Mouse (Mus musculus) heart, postnatal 10 days (tissue): ENCODE measurements around the gene Ssu72. TPM values are rescaled to one million over a fixed set of nuclear protein-coding genes. Genes with fewer than 3 reads are reported as not detected.

Source experiments
- DNase-seq, 2 experiments: peaks; one replicate each; pipeline ENCODE4 v3.0.0; 2021
- intact Hi-C: fragments of 180-260 bp; cut with DNase I; formaldehyde crosslinking; loops from one replicate; pipeline ENCODE4 v1.15.1; 2025
- total RNA-seq, 2 experiments: library from RNA; stranded (reverse); gene quantifications; 2 replicates each; pipeline ENCODE4 v1.2.3; 2021

Gene Ssu72
- total RNA-seq, 2 experiments from 2014 or later = 58.3 to 59.2 TPM

DNA sequence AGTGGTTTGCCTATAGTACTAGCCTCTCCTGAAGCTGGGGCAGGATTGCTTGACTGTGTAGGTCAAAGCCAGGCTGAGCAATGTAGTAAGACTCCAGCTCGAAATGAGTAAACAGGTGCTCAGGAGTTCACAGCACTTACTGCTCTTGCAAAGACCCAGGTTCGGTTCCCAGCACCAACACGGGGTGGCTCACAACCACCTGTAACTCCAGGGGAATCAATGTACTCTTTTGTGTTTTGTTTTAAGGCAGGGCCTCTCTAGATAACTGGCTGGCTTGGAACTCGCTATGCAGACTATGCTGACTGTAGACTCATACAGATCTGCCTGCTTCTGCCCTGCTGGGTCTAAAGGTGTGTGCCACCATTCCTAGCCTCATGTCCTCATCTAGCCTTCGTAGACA, 38.1 kb downstream of the Ssu72 start:
- intact Hi-C loops = loop anchor here (2.0 kb wide), 1 partner anchor 20 kb away; no protein-coding TSS in a partner anchor
- no peak for DNase-seq

DNA sequence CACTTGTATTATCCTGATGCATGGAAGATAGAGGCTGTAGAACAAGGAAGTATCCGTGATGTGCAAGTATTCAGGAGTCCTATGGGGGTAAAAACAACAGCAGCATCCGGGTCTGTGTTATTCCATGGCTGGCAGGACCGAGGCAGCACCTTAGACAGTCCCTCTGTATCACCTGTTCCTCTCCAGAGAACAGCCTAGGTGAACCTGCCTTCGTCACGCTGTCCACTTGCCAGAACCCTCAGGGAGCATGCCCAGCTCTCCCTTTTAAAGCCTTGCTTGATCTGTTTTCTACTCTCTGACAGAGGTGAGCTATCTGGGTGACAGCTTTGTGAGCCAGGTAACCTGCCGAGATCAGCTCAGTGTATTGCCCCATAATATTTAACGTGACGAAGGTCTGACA, 39.9 kb downstream of the Ssu72 start:
- intact Hi-C loops = no loop called here
- no peak for DNase-seq

DNA sequence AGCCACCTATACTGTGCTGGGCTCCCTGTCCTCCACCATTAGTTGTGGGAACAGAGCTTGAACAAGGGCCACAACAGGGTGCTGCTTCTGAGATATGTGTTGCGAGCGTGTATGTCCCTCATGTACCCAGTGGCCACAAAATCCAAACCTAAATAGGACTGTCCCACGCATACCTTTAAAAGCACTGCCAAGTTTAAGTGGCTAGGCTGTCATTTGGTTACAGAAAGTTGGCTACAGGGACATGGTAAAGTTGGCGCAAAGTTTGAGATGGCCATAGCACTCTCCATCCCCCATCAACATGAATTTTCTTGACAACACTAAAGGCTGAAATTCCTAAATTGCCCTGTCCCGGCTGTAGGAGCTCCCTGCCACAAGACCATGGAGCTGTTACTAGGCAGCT, 40.5 kb downstream of the Ssu72 start:
- DNase-seq = no peak
- intact Hi-C loops = no loop called here

DNA sequence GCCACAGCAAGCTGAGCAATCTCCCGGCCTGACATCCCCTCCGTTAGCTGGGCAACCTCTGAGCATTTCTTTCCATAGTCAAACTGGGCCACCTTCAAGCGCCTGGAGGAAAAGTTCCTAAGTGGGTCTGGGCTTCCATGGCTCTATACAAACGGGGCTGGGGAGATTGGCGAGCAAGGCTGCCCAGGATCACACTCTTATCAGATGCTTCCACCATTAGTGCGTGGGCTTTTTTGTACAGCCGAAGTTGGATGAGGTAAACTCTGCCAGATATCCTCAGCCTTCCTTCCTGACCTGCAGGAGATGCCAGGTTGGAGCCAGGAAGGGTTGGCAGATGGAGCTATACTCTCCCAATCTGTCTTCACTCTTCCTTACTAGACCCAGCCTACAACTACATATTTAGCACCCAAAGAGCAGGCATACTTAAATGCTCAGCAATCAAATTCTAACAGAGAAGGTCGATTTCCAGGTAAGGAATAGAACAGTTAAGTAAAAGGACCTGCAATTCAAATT, 41.5 kb downstream of the Ssu72 start:
- intact Hi-C loops = no loop called here

DNA sequence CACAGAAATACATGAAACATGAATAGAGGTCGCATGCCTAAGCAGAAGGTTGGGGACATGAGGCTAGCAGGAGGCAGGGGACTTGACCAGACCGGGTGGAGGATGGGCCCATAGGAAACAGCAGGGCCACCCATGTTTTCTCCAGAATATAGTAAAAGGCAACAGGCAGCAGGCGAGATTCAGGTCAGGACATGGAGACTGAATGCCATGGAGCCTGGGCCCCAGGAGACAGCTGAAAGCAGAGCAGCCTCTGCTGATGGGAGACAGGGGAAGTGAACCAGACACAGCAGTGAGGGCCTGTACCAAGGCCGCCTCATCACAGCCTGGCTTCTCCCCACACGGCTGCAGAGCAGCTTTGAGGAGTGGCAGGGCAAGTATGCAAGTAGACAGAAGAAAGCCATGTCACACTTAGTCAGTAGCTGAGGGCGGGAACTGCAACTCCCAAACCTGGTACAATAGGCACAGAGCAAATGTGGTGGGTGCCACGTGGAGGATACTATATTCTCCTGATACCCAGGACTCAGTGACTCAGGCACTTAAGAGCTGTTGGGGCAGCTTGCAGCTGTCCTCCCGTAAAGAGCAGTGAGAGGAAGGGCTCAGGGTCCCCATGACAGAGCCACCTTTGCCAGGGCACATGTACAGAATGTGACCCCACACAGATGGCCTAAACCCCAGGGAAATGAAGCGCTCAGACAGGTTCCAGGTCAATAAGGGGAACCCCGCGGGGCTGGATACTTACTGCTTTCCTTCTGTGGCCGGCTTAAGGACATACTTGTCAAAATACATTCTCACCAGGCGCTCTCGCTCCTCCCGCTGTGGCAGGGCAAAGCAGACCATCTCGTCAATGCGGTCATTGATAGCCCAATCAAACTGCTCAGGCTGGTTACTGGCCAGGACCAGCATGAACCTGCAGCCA, 42.2 kb downstream of the Ssu72 start:
- DNase-seq = no peak
- intact Hi-C loops = no loop called here

More for the DNA sequence above, 41.5 kb downstream of the Ssu72 start:
- DNase-seq = no peak

DNA sequence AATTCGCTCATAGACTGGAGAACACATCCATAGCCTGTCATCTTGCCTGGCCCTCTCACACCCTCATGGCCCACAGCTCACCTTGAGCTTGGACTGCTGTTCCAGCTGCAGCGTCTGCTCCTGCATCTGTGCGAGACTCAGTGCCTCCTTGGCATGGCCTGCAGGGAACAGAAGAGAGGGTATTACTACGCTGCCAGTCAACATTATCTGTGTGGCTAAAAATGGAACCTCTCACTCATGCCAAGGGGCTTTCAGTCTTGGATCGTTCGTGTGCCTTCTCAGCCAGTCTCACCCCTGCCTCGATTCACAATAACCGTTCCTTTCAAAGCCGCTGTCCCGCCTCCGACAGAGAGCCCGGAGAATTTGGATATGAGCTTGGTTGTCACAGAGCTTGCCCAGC, 52.4 kb downstream of the Ssu72 start:
- peak; percentile 43 to 58 for DNase-seq
- intact Hi-C loops = no loop called here

DNA sequence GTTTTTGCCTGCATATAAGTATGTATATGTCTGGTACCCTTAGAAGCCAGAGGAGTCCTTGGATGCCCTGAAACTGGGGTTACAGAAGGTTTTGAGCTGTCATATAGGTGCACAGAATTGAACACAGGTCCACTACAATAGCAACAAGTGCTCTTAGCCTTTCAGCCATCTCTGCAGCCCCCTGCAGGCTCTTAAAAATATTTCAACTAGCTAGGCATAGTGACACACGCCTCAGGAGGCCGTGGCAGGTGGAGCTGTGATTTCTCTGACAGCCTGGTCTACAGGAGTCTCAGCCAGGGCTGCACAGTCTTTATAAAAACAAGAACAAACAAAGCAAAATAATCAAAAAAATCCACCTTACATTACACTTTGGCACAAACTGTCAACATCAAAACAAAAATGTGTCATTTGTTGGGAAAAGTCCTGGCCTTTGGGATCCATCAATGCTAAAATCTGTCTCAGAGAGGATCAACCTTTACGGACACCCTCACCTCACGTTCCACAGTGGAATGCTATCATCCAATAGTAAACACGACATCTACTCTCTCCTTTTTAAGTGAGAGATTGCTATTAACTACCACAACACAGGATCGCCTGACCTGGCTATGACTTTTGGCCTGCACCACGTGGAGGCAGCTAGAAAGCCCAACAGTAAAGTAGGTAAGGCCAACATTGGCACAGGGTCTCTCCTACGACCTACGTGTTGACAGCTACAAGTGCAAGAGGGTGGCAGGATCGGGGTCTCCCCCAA, 55.4 kb downstream of the Ssu72 start:
- intact Hi-C loops = no loop called here
- peak; percentile 48 to 55 for DNase-seq

DNA sequence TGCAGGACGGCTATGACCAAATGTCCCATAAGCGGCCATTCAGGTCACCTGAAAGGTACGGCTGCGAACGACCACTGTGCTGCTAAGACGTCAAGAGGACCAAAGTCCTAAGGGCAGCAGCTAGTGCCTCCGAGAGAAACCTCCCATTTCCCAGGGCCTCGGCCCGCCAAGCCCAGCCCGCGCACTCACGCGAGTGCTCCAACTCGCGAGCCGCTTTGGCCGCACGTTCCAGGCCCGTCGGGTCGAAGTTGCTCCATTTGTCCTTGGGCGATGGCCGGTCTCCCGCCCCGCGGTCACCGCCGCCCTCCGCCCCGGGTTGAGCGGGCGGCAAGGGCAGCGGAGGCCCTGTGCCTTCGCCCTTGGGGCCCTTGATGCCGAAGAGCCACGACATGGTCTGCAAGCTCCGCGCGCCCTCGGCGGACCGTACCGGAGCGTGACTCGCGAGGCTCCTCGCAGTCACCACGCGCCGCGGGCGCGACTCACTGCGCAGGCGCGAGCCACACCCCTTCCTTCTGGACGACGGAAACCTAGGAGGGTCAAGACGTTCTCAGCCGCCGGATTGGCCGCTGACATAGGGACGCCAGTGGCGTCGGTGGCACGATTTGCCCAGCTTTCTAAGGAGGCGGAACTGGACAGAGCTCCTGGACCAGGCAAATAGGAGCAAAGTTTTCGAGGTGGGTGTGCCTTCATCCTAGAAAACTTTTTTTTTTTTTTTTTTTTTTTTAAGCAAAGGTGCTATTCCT, 56.2 kb downstream of the Ssu72 start, which contains the start of gene Atad3a:
Gene Atad3a, minus strand, starts transcription at position 481 of the 743 bp plus-strand sequence.
- intact Hi-C loops = no loop called here
- DNase-seq = peak; percentile 98

DNA sequence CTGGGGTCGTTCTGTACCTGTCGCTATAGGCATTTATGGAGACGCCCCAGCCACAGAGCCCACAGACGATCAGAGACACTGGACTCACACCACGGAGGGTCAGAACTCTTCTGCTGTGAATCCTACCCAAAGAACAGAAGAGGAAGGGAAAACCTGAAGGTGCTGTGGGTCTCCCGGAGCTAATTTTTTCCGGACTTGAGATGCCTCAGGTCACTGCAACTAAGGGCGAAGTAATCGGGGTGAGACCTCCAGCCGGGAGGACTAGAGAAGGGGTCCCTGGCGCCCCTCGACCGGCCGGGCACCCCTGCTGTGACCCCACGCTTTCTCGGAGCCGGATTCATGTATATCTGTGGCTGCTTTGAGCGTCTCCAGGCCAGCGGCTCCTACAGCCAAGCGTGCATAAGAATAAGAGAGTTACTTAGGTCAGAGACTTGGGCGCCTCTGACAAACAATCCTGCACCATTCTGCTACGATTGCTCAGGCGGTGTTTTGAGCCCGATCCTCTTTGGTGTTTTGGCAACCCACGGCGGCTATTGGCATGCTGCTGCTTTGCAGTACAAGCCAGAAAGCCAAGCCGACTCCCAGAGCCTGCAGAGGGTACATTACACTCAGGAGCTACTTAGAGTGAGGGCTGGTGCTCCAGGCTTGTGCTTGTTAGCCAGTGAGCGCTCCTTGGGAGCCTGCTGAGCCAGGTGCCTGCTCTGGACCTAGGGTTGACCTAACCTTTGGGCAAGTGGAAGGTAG, 56.9 kb downstream of the Ssu72 start:
- intact Hi-C loops = no loop called here
- peak in 1 of 2 experiments; percentile 31 for DNase-seq

DNA sequence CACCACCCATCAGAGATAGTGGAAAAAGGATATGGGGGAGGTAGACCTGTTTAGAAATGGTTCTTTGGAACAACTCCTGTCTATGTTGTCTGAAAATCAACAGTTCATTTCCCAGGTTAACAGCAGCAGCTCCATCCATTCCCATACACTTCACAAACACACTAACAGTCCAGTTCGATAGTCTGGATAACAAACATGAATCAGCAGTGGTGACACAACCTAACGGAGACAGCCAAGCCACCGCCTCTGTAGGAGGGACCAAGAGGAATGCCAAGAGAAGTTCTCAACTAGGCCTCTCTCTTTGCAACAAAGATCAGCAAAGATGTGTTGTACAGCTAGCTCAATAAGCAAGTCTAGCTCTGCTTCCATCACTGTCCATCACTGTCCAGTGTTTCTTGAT, 57.8 kb downstream of the Ssu72 start:
- intact Hi-C loops = no loop called here
- DNase-seq = no peak

DNA sequence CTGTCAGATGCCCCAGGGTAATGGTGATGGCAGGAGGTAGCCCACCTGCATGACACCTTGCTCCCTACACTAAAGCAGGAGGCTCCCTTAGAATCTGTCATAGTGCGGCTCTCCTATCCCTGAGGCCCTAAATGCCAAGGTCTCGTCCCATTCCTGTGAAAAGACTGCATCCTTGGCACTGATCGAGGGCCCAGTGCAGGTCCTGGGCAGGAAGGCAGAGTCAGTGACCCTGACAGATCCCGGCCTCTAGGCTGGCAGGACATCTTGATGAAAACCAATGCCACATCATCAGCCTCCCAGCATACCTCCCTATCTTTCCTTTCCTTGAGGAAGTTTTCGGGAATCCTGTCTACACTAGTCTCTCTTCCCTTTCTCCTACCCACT, 64.9 kb downstream of the Ssu72 start:
- no peak for DNase-seq
- intact Hi-C loops = loop anchor here (1.0 kb wide), 1 partner anchor 15 kb away; no protein-coding TSS in a partner anchor

DNA sequence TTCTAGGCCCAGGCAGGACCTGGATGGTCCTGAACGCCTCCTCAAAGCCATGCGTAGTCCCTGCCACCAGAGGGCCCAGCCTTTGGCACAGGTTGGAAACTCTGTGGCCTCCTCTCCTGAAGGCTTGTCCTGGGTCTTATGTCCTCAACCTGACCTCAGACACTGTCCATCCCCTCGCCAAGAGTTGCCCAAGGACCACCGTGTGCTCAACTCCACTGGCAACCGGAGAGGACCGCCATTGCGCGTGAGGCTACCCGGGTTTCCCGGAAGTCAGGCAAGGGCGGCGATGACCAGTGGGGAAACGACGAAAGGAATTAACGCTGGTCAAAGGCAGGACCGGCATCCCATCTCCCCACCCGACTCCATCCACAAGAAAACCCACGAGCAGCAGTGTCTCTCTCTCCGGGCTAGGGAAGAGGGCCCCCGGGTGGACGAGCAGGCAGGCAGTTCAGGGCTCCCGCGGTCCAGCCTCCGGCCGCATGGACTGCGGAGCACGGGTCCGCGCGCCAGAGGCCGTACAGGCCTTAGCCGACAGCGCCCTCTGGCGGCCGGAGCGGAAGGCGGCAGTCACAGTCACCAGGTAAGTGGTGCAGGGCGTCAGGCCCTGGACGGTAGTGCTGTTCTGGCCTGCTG, 65.4 kb downstream of the Ssu72 start:
- DNase-seq = peak; percentile 93 to 94
- intact Hi-C loops = loop anchor here (1.0 to 10.0 kb wide), 3 partner anchors 14 to 285 kb away; no protein-coding TSS in a partner anchor

DNA sequence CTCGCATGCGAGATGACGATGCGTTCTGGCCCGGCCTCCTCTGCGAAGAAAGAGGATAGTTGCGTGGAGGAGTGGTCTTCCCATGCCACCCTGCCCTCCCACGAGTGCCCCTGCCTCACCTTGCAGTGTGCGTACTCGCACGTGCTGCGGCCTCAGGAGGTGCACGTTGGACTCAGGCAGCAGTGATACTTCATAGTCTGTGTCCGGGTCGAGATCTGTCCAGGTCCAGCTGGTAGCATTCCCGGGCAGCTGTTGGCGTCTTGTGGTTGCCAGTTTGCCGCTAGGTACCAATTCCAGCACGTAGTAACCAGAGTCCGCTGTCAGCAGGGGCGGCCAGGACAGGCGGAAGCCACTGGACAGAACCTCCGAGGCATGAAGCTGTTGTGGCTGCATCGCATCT, 66.0 kb downstream of the Ssu72 start:
- no peak for DNase-seq

DNA sequence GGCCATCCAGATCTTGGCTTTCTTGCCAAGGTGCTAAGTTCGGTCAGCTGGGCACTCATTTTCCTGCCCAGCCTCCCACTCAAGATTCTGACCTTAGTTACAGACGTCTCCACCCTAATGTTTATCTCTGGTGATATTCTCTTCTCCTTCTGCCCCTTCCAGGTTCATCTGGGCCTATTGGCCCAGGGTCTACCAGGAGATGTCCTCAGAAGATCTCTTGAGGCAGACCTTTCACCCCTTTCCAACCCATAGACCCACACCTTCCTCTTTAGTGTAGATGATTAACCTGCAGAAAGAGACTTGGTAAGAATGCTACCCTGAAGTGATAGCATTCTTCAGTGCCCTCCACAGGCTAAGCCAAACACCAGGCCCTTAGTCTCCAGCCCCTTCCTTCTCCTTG, 67.1 kb downstream of the Ssu72 start:
- intact Hi-C loops = loop anchor here (10.0 kb wide), 1 partner anchor 287 kb away; no protein-coding TSS in a partner anchor
- no peak for DNase-seq

More for the DNA sequence above, 66.0 kb downstream of the Ssu72 start:
- intact Hi-C loops = loop anchor here (1.0 to 10.0 kb wide), 2 partner anchors 49 to 286 kb away; no protein-coding TSS in a partner anchor

DNA sequence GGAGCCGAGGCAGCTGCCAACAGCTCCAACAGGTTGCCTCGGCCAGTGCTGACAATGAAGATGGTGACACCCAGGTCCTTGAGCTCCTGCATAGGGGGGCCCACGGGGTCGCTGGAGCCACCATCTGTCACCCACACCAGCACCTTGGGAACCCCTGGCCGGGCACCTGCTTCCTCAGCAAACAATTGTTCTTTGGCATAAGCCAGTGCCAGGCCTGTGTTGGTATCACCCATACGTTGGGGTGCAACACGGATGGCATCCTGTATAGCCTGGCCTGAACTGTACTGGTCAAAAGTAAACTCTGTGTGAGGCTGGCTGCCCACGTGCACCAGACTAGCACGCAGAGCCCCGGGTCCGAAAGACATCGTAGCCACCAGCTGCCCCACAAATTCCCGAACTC, 68.2 kb downstream of the Ssu72 start:
- DNase-seq = no peak
- intact Hi-C loops = loop anchor here (10.0 kb wide), 1 partner anchor 288 kb away; no protein-coding TSS in a partner anchor

DNA sequence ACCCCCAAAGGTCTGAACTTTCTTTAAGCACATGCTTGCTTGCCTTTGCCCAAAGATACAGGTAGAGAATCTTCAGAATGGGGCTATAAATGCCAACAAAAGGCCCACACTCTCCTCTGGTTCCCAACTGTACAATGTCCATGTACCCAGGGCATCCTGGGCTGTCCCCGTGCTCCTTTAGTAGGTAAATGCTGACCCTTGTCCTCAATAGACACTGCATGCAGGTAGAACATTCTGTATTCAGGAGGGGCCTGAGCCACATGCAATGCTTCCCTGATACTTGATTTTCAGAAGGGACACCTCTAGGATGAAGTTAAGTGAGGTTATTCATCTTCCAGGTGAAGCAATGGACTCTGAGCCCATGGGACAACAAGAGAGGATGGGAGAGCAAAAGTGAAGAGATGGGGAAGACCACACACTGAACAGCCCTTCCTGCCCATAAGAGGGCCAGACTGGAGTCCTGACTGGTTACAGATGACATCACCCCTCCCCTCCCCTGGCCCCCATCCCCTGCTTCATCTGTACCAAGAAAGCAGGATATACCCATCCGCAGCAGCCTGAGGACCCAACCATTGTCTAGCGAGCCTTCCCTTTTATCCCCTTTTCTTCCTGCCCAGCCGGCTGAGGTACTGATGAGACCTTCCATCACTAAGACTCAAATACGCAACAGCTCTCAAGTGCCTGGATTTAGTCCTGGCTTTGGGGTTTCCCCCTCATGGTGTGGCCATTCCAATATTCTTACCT, 68.9 kb downstream of the Ssu72 start:
- DNase-seq = no peak
- intact Hi-C loops = loop anchor here (10.0 kb wide), 1 partner anchor 289 kb away; no protein-coding TSS in a partner anchor

DNA sequence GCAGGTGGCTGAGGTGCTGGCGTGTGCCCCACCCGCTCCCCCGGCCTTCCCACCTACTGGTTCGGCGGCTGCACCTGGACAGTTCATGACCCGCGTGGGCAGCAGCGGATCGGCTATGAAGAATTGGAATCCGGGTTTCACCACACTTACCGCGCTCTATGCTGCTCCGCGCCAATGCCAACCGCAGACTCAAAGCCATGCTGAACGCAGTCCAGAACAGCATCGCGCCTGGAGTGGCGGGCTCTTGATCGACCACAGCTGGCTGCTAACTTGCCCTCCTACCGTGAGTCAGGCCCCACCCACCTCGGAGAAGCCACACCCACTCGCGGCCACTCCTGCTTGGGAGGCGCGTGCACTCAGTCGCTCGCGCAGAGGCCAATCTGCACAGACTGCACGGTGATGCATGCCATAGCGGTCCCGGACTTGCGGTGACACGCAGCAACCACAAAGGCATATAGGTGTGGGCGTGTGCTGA, 69.7 kb downstream of the Ssu72 start, which contains the start of gene Vwa1:
Gene Vwa1, minus strand, starts transcription at position 419 of the 475 bp plus-strand sequence.
- DNase-seq = peak; percentile 91 to 94
- intact Hi-C loops = loop anchor here (10.0 kb wide), 1 partner anchor 290 kb away; no protein-coding TSS in a partner anchor
